Mouse (Mus musculus): Measurements from ENCODE around the gene Rtl6. TPM values are rescaled to one million over a fixed set of nuclear protein-coding genes. Genes with fewer than 3 reads are reported as not detected.

Gene Rtl6
- polyA plus RNA-seq (2012; ENCODE audit: insufficient read depth, insufficient read length, low replicate concordance, missing spikeins), result not detected in 2 replicates

DNA sequence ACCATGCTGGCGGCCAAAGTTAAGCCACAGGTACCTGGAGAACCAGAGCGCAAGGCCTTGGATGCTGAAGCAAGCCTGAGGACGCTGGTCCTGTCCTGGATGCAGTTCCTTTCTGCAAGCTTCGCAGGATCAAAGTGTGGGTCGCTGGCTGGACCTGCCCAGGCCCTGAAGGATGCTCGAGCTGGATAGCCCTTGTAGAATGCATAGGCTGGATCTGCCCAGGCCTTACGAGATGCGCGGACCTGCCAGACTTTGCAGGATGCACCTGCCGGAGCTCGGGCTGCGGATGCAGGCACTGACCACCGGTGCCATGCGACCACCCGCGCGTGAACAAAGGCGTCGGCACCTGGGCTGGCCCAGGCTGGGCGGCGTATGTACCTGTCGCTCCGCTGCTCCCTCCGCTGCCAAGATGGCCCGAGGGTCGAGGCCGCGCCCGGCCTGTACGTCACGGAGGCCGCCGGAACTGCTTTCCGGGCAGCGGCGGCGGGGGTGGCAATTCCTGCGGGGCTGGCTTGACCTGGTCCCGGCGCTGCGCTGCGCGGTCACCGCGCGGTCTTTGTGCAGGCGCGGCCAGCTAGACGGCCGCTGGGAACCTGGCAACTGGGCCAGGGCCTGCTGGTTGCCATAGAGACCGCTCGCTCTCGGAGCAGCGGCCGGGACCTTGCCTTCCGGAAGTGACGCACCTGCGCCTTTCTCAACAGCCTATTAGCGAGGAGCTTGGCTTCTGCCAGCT is at the start of gene Rtl6:
TSS of gene Rtl6 (minus strand) at position 635 of the 733 bp plus-strand sequence.
- Histone ChIP-seq H3K4me1 (ENCODE audit: control insufficient read depth, insufficient read depth, low read length) (peaks cover 42% of the 10 kb centered on the region), H3K27ac (ENCODE audit: insufficient read depth, low read depth, low read length) (peak within 1 kb of the TSS; percentile 80), H3K4me3 (ENCODE audit: insufficient read depth, low read depth, low read length) (peak within 1 kb of the TSS; percentile 56)
- 10% methylated on average over 59 of the region's 59 CpGs for WGBS
- TF ChIP-seq CTCF (IDR thresholded peaks at IDR 0.05; ENCODE audit: insufficient read depth, low read depth, low read length) (no peak), POLR2A (IDR thresholded peaks at IDR 0.05; ENCODE audit: insufficient read depth, low read depth, low read length) (peak; percentile 50; the same call in 1 of the 2 replicates)

- WGBS, result 78% methylated on average over 8 of the region's 8 CpGs
- Histone ChIP-seq H3K4me3 (ENCODE audit: insufficient read depth, low read depth, low read length) (no peak overlapping the region), H3K27ac (ENCODE audit: insufficient read depth, low read depth, low read length) (no peak overlapping the region), H3K4me1 (ENCODE audit: control insufficient read depth, insufficient read depth, low read length) (peaks cover 18% of the 10 kb centered on the region)
- TF ChIP-seq POLR2A (IDR thresholded peaks at IDR 0.05; ENCODE audit: insufficient read depth, low read depth, low read length) (no peak), CTCF (IDR thresholded peaks at IDR 0.05; ENCODE audit: insufficient read depth, low read depth, low read length) (no peak)
Observed at GRCm38 (mm10) chr15:84603267-84603963, 45.8 kb upstream of the Rtl6 start.

DNA sequence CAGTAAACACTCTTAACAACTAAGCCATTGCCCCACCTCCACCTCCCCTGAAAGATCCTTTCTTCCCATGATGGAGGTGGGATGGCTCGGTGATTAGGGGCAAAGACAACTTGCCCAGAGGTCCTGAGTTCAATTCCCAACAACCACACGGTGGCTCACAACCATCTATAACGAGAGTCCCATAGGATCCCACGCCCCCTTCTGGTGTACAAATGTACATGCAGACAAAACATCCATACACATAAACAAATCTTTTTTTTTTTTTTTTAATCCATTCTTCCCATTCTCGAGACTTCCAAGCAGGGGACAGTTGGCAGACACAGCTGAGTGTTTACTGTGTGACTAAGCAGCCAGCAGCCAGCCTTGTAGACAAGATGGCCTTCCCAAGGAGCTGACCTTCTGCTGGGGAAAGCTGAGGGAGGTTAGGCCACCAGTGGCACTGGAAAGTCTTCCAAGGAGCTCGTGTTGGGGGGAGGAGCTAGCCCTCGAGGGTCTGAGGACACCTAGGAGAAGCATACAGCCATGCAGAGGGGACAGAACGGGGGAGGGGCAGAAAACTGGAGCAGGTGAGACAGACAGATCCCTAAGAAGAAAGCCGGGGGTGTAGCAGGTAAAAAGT is 43.5 kb upstream of the Rtl6 start:
- peaks cover 18% of the 10 kb centered on the region for H3K4me1 ChIP-seq (ENCODE audit: control insufficient read depth, insufficient read depth, low read length)
- no peak overlapping the region for H3K27ac ChIP-seq (ENCODE audit: insufficient read depth, low read depth, low read length)
- no peak overlapping the region for H3K4me3 ChIP-seq (ENCODE audit: insufficient read depth, low read depth, low read length)
- TF ChIP-seq POLR2A (IDR thresholded peaks at IDR 0.05; ENCODE audit: insufficient read depth, low read depth, low read length), result no peak
- no peak for TF ChIP-seq CTCF (IDR thresholded peaks at IDR 0.05; ENCODE audit: insufficient read depth, low read depth, low read length)
- 71% methylated on average over 9 of the region's 9 CpGs for WGBS

- TF ChIP-seq POLR2A (IDR thresholded peaks at IDR 0.05; ENCODE audit: insufficient read depth, low read depth, low read length) (no peak), CTCF (IDR thresholded peaks at IDR 0.05; ENCODE audit: insufficient read depth, low read depth, low read length) (no peak)
- WGBS, result 96% methylated on average over 2 of the region's 2 CpGs
Observed at GRCm38 (mm10) chr15:84598911-84599310, 41.3 kb upstream of the Rtl6 start.

DNA sequence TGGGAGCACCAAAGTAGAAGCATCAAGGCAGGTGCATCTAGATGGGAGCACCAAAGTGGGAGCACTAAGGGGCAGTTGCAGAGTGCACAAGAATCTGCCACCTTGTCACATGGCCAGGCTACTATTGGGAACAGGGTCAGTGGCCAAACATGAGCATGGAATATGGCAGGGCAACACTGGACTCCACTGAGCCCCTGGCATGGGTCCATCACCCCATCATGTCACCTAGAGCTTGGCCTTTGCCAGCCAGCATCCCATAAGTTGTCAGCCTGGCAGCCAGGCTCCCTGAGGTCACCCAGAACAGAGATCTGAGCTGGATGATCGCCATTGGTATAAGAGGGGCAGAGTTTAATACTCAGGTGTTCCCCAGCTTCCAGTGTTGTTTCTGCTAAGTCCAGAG is 40.2 kb upstream of the Rtl6 start:
- peaks cover 20% of the 10 kb centered on the region for H3K4me1 ChIP-seq (ENCODE audit: control insufficient read depth, insufficient read depth, low read length)
- H3K4me3 ChIP-seq (ENCODE audit: insufficient read depth, low read depth, low read length), result no peak overlapping the region
- WGBS, result 89% methylated on average over 1 of the region's 1 CpGs
- no peak overlapping the region for H3K27ac ChIP-seq (ENCODE audit: insufficient read depth, low read depth, low read length)
- no peak for TF ChIP-seq POLR2A (IDR thresholded peaks at IDR 0.05; ENCODE audit: insufficient read depth, low read depth, low read length)
- TF ChIP-seq CTCF (IDR thresholded peaks at IDR 0.05; ENCODE audit: insufficient read depth, low read depth, low read length), result no peak

More at GRCm38 (mm10) chr15:84598911-84599310, 41.3 kb upstream of the Rtl6 start:
- no peak overlapping the region for H3K27ac ChIP-seq (ENCODE audit: insufficient read depth, low read depth, low read length)
- H3K4me3 ChIP-seq (ENCODE audit: insufficient read depth, low read depth, low read length), result no peak overlapping the region
- peaks cover 19% of the 10 kb centered on the region for H3K4me1 ChIP-seq (ENCODE audit: control insufficient read depth, insufficient read depth, low read length)

GRCm38 (mm10) chr15:84597021-84597420 is 39.4 kb upstream of the Rtl6 start:
- H3K27ac ChIP-seq (ENCODE audit: insufficient read depth, low read depth, low read length), result no peak overlapping the region
- H3K4me1 ChIP-seq (ENCODE audit: control insufficient read depth, insufficient read depth, low read length), result peaks cover 27% of the 10 kb centered on the region
- no peak overlapping the region for H3K4me3 ChIP-seq (ENCODE audit: insufficient read depth, low read depth, low read length)
- no peak for TF ChIP-seq CTCF (IDR thresholded peaks at IDR 0.05; ENCODE audit: insufficient read depth, low read depth, low read length)
- no peak for TF ChIP-seq POLR2A (IDR thresholded peaks at IDR 0.05; ENCODE audit: insufficient read depth, low read depth, low read length)

- peaks cover 20% of the 10 kb centered on the region for H3K4me1 ChIP-seq (ENCODE audit: control insufficient read depth, insufficient read depth, low read length)
- 0 out of 2 replicates have a peak overlapping the region, but pooled peaks have one; percentile 2 for H3K27ac ChIP-seq (ENCODE audit: insufficient read depth, low read depth, low read length)
- no peak overlapping the region for H3K4me3 ChIP-seq (ENCODE audit: insufficient read depth, low read depth, low read length)
- TF ChIP-seq POLR2A (IDR thresholded peaks at IDR 0.05; ENCODE audit: insufficient read depth, low read depth, low read length) (no peak), CTCF (IDR thresholded peaks at IDR 0.05; ENCODE audit: insufficient read depth, low read depth, low read length) (no peak)
- WGBS, result 55% methylated on average over 9 of the region's 9 CpGs
Observed at GRCm38 (mm10) chr15:84595241-84595945, 37.8 kb upstream of the Rtl6 start.

- WGBS, result 62% methylated on average over 9 of the region's 9 CpGs
- no peak overlapping the region for H3K4me3 ChIP-seq (ENCODE audit: insufficient read depth, low read depth, low read length)
- no peak overlapping the region for H3K27ac ChIP-seq (ENCODE audit: insufficient read depth, low read depth, low read length)
- peaks cover 18% of the 10 kb centered on the region for H3K4me1 ChIP-seq (ENCODE audit: control insufficient read depth, insufficient read depth, low read length)
- TF ChIP-seq CTCF (IDR thresholded peaks at IDR 0.05; ENCODE audit: insufficient read depth, low read depth, low read length) (peak; percentile 30; the same call in 1 of the 2 replicates), POLR2A (IDR thresholded peaks at IDR 0.05; ENCODE audit: insufficient read depth, low read depth, low read length) (no peak)
Observed at GRCm38 (mm10) chr15:84593514-84593913, 35.9 kb upstream of the Rtl6 start.

Measured in olfactory bulb, adult 2 months (tissue).